Mouse (Mus musculus): ENCODE measurements around the gene Gm17455. TPM values are rescaled to one million over a fixed set of nuclear protein-coding genes. Genes with fewer than 3 reads are reported as not detected.

The Gm17455 gene
- polyA plus RNA-seq, 1 experiment: 1.7 TPM

DNA sequence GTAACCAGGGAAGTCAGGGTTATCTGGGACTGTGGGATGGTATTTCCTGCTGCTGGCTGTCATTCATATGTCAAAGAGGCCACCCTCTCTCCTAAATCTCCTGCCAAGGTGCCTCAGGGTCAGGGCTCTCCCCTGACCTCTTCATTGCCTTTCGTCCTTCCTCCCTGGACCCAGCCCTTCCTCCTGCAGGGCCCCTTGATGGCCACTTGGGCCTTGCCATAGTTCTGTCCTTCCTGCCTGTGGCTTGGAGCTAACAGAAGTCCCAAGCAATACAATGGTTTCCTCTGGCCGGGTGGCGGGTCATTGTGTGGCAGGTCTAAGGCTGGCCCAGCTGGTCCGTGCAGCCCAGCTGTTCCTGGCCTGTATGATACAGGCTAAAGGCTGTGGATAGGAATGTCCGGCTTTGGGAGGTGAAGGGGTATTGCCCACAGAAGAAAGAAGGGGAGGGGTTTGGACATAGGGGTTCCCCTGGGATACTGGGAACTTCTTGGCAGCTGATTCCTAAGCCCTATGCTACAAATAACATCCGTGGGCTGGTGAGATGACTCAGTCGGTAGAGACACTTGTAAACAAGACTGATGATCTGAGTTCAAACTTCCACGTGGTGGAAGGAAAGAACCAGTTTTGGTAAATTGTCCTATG, 25.5 kb upstream of the Gm17455 start:
- TF ChIP-seq POLR2A (IDR thresholded peaks at IDR 0.05; ENCODE audit: borderline replicate concordance, insufficient read depth, low read length) (no peak), CTCF (IDR thresholded peaks at IDR 0.05; ENCODE audit: borderline replicate concordance, insufficient read depth, low read depth, low read length) (no peak)
- Histone ChIP-seq H3K27ac (ENCODE audit: insufficient read depth, low read length) (no peak overlapping the region), H3K4me1 (ENCODE audit: control insufficient read depth, insufficient read depth, low read length) (peaks cover 3% of the 10 kb centered on the region; the same call in 1 of the 2 replicates), H3K27me3 (ENCODE audit: control insufficient read depth, insufficient read depth, low read length) (no peaks in the 10 kb centered on the region), H3K4me3 (replicated peaks; ENCODE audit: insufficient read depth, low read depth, low read length) (no peak overlapping the region)
- no peak for DNase-seq
- WGBS: 63% methylated on average over 8 of the region's 8 CpGs

DNA sequence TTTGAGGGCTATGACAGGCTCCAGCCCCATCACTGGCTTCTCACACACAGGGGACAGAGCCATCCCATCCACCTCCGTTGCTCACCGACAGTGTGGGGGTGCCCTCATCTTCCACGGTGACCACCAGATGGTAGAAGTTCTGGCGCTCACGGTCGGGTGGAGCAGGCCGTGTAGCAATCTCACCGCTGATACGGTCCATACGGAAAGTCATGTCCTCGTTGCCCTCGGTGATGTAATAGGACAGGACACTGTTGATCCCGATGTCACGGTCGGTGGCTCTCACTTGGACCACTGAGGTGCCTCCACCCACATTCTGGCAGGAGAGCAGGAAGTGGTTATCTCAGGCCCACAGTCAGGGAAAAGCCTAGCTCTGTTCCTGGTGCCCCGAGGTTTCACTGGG, 22.8 kb upstream of the Gm17455 start:
- no peak for TF ChIP-seq POLR2A (IDR thresholded peaks at IDR 0.05; ENCODE audit: borderline replicate concordance, insufficient read depth, low read length)
- TF ChIP-seq CTCF (IDR thresholded peaks at IDR 0.05; ENCODE audit: borderline replicate concordance, insufficient read depth, low read depth, low read length): no peak
- Histone ChIP-seq H3K4me1 (ENCODE audit: control insufficient read depth, insufficient read depth, low read length) (peaks cover 3% of the 10 kb centered on the region; the same call in 1 of the 2 replicates), H3K27me3 (ENCODE audit: control insufficient read depth, insufficient read depth, low read length) (no peaks in the 10 kb centered on the region), H3K4me3 (replicated peaks; ENCODE audit: insufficient read depth, low read depth, low read length) (no peak overlapping the region), H3K27ac (ENCODE audit: insufficient read depth, low read length) (no peak overlapping the region)
- DNase-seq: no peak
- whole genome bisulfite sequencing: 27% methylated on average over 16 of the region's 16 CpGs

DNA sequence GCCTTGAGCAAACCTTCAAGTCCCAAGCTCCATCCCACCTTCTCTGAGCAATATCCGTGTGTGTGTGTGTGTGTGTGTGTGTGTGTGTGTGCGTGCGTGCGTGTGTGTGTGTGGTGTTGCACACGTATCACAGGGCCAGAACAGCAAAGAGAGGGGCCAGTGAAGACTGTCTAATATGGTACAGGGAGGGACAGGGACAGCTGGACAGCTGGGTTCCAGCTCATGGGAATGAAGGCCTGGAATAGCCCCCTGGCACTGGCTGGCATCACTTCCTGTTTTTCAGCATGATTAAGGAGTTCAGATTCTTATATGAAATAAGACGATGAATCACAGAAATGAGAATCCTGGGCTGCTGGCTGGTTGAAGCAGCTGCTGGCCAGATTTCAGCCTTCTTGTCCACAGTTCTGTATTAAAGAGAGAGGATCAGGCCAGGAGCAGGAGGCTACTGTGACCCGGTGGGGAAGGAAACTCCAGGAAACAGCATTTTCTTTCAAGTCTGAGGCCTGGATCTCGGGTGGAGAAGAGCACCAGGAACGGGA, 20.0 kb upstream of the Gm17455 start:
- 77% methylated on average over 9 of the region's 9 CpGs for WGBS
- Histone ChIP-seq H3K27me3 (ENCODE audit: control insufficient read depth, insufficient read depth, low read length) (no peaks in the 10 kb centered on the region), H3K27ac (ENCODE audit: insufficient read depth, low read length) (no peak overlapping the region), H3K4me3 (replicated peaks; ENCODE audit: insufficient read depth, low read depth, low read length) (no peak overlapping the region), H3K4me1 (ENCODE audit: control insufficient read depth, insufficient read depth, low read length) (peaks cover 3% of the 10 kb centered on the region; the same call in 1 of the 2 replicates)
- DNase-seq: no peak
- TF ChIP-seq CTCF (IDR thresholded peaks at IDR 0.05; ENCODE audit: borderline replicate concordance, insufficient read depth, low read depth, low read length): no peak
- no peak for TF ChIP-seq POLR2A (IDR thresholded peaks at IDR 0.05; ENCODE audit: borderline replicate concordance, insufficient read depth, low read length)

DNA sequence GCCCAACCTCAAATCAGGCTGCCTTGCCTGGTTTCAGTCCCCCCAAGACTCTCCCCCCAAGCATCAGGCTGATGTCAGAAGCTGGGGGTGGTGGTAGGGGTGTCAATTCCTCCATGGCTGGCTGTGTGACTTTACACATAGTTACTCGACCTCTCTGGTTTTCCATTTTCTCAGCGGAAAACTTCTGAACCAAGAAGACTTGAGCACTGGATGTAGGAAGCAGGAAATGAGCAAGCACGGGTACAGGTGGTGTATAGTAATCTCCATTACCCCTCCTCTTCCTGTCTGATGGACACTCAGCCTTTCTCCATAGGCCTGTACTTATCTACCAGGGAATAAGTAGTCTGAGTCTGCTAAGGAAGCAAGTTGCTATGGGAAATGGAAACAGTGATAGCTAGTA, 19.3 kb upstream of the Gm17455 start:
- Histone ChIP-seq H3K27me3 (ENCODE audit: control insufficient read depth, insufficient read depth, low read length) (no peaks in the 10 kb centered on the region), H3K4me1 (ENCODE audit: control insufficient read depth, insufficient read depth, low read length) (peaks cover 3% of the 10 kb centered on the region; the same call in 1 of the 2 replicates), H3K4me3 (replicated peaks; ENCODE audit: insufficient read depth, low read depth, low read length) (no peak overlapping the region), H3K27ac (ENCODE audit: insufficient read depth, low read length) (no peak overlapping the region)
- no peak for DNase-seq
- WGBS: 94% methylated on average over 3 of the region's 3 CpGs
- TF ChIP-seq CTCF (IDR thresholded peaks at IDR 0.05; ENCODE audit: borderline replicate concordance, insufficient read depth, low read depth, low read length): no peak
- no peak for TF ChIP-seq POLR2A (IDR thresholded peaks at IDR 0.05; ENCODE audit: borderline replicate concordance, insufficient read depth, low read length)

DNA sequence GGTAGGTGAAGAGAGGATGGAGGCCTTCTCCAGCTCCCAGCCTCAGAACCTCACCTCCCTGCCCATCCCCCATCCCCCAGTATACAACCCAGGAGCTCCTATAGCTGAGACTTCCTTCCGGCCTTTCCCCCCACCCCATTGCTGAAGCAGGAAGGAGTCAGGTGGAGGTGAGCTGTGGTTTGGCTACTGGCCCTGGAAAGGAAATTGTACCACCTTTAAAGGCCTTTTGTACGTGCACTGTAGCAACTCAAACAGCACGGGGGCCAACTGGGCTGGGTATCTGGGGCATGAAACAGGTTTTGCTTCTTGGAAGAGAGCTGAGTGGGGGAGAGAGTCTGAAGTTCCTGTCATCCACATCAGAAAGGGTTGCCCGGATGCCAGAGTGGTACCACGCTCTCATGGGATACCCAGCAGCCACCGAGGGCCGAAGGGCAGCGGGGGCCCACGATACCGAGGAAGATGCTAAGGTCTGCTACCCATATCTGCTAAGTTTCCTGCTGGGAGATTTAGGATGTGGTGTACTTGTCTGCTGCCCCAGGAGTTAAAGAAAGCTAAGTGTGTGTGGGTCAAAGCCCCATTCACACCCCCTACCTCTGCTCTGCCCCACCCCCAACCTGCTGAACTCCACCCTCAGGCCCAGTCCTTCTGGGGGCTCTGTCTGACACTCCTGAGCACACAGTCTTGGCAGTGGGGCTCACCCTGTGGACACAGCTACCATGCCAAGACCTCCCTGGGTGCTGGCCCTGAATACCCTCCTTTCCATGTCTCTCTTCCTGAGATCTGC, 18.2 kb upstream of the Gm17455 start:
- WGBS: 73% methylated on average over 10 of the region's 10 CpGs
- TF ChIP-seq POLR2A (IDR thresholded peaks at IDR 0.05; ENCODE audit: borderline replicate concordance, insufficient read depth, low read length) (no peak), CTCF (IDR thresholded peaks at IDR 0.05; ENCODE audit: borderline replicate concordance, insufficient read depth, low read depth, low read length) (no peak)
- no peak for DNase-seq
- Histone ChIP-seq H3K27ac (ENCODE audit: insufficient read depth, low read length) (no peak overlapping the region), H3K4me3 (replicated peaks; ENCODE audit: insufficient read depth, low read depth, low read length) (no peak overlapping the region), H3K4me1 (ENCODE audit: control insufficient read depth, insufficient read depth, low read length) (peaks cover 3% of the 10 kb centered on the region; the same call in 1 of the 2 replicates), H3K27me3 (ENCODE audit: control insufficient read depth, insufficient read depth, low read length) (no peaks in the 10 kb centered on the region)

DNA sequence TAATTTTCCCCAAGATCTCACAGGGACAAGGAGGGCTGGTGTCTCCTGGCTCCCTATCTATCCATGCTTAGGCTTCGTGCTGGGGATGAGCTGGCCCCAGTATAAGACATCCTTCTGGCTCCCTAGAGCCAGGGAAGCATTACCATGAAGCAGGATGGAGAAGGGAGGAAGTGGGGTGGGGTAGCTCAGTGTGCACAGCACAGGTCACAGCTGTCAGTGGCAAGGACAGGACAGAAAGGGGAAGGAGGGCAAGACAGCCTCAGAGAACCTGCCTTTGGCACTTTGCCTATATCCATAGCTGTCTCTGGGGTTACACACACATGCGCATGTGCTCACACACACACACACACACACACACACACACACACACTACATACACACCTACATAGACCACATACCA, 11.2 kb upstream of the Gm17455 start:
- WGBS: 82% methylated on average over 2 of the region's 2 CpGs
- Histone ChIP-seq H3K27ac (ENCODE audit: insufficient read depth, low read length) (no peak overlapping the region), H3K4me1 (ENCODE audit: control insufficient read depth, insufficient read depth, low read length) (no peaks in the 10 kb centered on the region), H3K4me3 (replicated peaks; ENCODE audit: insufficient read depth, low read depth, low read length) (no peak overlapping the region), H3K27me3 (ENCODE audit: control insufficient read depth, insufficient read depth, low read length) (no peaks in the 10 kb centered on the region)
- TF ChIP-seq POLR2A (IDR thresholded peaks at IDR 0.05; ENCODE audit: borderline replicate concordance, insufficient read depth, low read length): no peak
- no peak for DNase-seq

DNA sequence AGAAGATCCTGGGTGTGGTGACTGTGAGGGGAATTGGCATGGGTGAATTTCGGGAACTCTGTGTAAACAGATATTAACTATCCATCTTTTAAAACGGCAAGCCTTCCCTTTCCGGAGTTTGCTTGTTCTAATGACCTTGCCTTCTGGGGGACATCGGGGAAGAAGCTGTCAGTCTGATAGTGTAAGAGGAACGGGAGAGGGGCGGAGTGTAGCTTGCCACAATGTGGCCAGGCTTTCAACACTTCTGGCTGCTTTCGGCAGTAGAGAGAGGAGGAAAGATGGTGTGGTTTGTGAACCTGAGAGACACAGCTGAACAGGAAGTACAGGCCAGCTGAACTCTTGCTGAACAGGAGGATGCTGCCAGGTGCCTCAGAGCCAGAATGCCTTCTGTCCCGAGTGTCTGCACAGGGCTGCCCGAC, 10.1 kb upstream of the Gm17455 start:
- H3K27ac ChIP-seq (ENCODE audit: insufficient read depth, low read length): no peak overlapping the region
- DNase-seq: no peak
- no peaks in the 10 kb centered on the region for H3K4me1 ChIP-seq (ENCODE audit: control insufficient read depth, insufficient read depth, low read length)
- WGBS: 41% methylated on average over 9 of the region's 9 CpGs
- no peak overlapping the region for H3K4me3 ChIP-seq (replicated peaks; ENCODE audit: insufficient read depth, low read depth, low read length)
- TF ChIP-seq POLR2A (IDR thresholded peaks at IDR 0.05; ENCODE audit: borderline replicate concordance, insufficient read depth, low read length) (no peak), CTCF (IDR thresholded peaks at IDR 0.05; ENCODE audit: borderline replicate concordance, insufficient read depth, low read depth, low read length) (no peak)
- H3K27me3 ChIP-seq (ENCODE audit: control insufficient read depth, insufficient read depth, low read length): no peaks in the 10 kb centered on the region
